ENCODE assay signal across 19 mouse cellular contexts in the genomic region with DNA sequence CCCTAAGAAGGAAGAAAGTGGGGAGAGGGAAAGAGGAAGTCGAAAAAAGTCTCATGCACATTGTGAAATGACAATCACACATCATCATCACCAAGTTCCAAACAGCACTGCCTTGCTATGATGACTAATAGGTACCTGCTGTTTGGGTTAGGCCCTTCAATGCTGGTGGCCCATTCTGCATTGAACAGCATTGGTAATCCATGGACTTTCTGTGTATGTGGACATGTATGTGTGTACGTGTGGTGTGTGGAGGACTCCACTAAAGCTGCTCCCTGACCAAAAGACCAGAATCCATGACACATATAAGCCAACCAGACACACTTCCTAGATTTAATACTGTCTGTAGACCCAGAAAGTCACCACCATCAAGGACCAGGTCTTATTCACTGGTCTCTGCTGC. TPM values are rescaled to one million over a fixed set of nuclear protein-coding genes. Genes with fewer than 3 reads are reported as not detected.
DNase-seq lines count a peak whose midpoint lies in the region; ATAC-seq and TF ChIP-seq lines count a peak whose summit lies in the region.
"Had no signal": no experiment of that assay in that cellular context is flagged by ENCODE, and none has a peak within 500 bp of the region (broad histone marks: within the 10 kb centered on the region; RNA-seq: fewer than 3 reads in every experiment).

No protein-coding gene starts in this region.

- 0 out of 2 replicates have a peak overlapping the region, but pooled peaks have one; percentile 92 for H3K4me2 ChIP-seq in forebrain, postnatal 0 days (ENCODE audit: low read depth)
- H3K4me2 ChIP-seq: embryonic facial prominence, embryonic 15.5 days; hindbrain, embryonic 12.5 days had no signal

- no peak overlapping the region for H3K4me3 ChIP-seq in forebrain, postnatal 0 days (ENCODE audit: low read depth, low read length)
- no peak overlapping the region for H3K4me3 ChIP-seq in forebrain, embryonic 10.5 days
- H3K4me3 ChIP-seq in brown adipose tissue, adult 24 weeks (ENCODE audit: insufficient read depth, low read depth, low read length) = no peak overlapping the region
- no peak overlapping the region for H3K4me3 ChIP-seq in limb, embryonic 10.5 days
- H3K4me3 ChIP-seq: embryonic facial prominence, embryonic 15.5 days; erythroblast, embryonic 14.5 days; hindbrain, embryonic 12.5 days had no signal

- H3K27ac ChIP-seq in forebrain, postnatal 0 days (ENCODE audit: low read depth, low read length) = no peak overlapping the region
- no peak overlapping the region for H3K27ac ChIP-seq in forebrain, embryonic 10.5 days
- H3K27ac ChIP-seq in brown adipose tissue, adult 24 weeks (replicated peaks; ENCODE audit: low read depth, low read length) = peak overlapping the region; percentile 62
- H3K27ac ChIP-seq in limb, embryonic 10.5 days = no peak overlapping the region
- H3K27ac ChIP-seq: embryonic facial prominence, embryonic 15.5 days; hindbrain, embryonic 12.5 days had no signal

- TF ChIP-seq CTCF in forebrain, postnatal 0 days (IDR thresholded peaks at IDR 0.05; ENCODE audit: low read depth) = no peak

- peaks cover 14% of the 10 kb centered on the region for H3K4me1 ChIP-seq in forebrain, postnatal 0 days (ENCODE audit: insufficient read depth)
- peaks cover 22% of the 10 kb centered on the region for H3K4me1 ChIP-seq in forebrain, embryonic 10.5 days
- peaks cover 8% of the 10 kb centered on the region; the same call in 1 of the 2 replicates for H3K4me1 ChIP-seq in brown adipose tissue, adult 24 weeks (ENCODE audit: control insufficient read depth, insufficient read depth, insufficient read length, low read length)
- peaks cover 15% of the 10 kb centered on the region for H3K4me1 ChIP-seq in limb, embryonic 10.5 days

- H3K36me3 ChIP-seq in forebrain, postnatal 0 days (ENCODE audit: insufficient read depth) = no peaks in the 10 kb centered on the region
- no peaks in the 10 kb centered on the region for H3K36me3 ChIP-seq in forebrain, embryonic 10.5 days (replicated peaks)
- H3K36me3 ChIP-seq in limb, embryonic 10.5 days = no peaks in the 10 kb centered on the region
- H3K36me3 ChIP-seq: embryonic facial prominence, embryonic 15.5 days; hindbrain, embryonic 12.5 days had no signal

- no peak overlapping the region for H3K9ac ChIP-seq in forebrain, postnatal 0 days
- H3K9ac ChIP-seq: embryonic facial prominence, embryonic 15.5 days; hindbrain, embryonic 12.5 days had no signal

- WGBS in forebrain, postnatal 0 days = 85% methylated on average over 2 of the region's 2 CpGs
- 92% methylated on average over 2 of the region's 2 CpGs for WGBS in forebrain, embryonic 10.5 days
- 90% methylated on average over 2 of the region's 2 CpGs for WGBS in limb, embryonic 10.5 days

- no peaks in the 10 kb centered on the region for H3K27me3 ChIP-seq in forebrain, postnatal 0 days (ENCODE audit: insufficient read depth, low read length)
- peaks cover 57% of the 10 kb centered on the region for H3K27me3 ChIP-seq in forebrain, embryonic 10.5 days (ENCODE audit: poor library complexity, severe bottlenecking)
- peaks cover 49% of the 10 kb centered on the region for H3K27me3 ChIP-seq in limb, embryonic 10.5 days (ENCODE audit: low read depth, poor library complexity, severe bottlenecking)

- no peaks in the 10 kb centered on the region for H3K9me3 ChIP-seq in forebrain, postnatal 0 days (ENCODE audit: low read length)
- no peaks in the 10 kb centered on the region for H3K9me3 ChIP-seq in forebrain, embryonic 10.5 days
- no peaks in the 10 kb centered on the region; the same call in 1 of the 2 replicates for H3K9me3 ChIP-seq in limb, embryonic 10.5 days (replicated peaks)
- H3K9me3 ChIP-seq: embryonic facial prominence, embryonic 15.5 days; hindbrain, embryonic 12.5 days had no signal

- no peak for DNase-seq in forebrain, postnatal 0 days
- no peak for DNase-seq in forebrain, embryonic 10.5 days (ENCODE audit: extremely low spot score, low spot score)
- DNase-seq in 416B (ENCODE audit: low read depth) = peak; percentile 26
- DNase-seq in limb, embryonic 10.5 days (ENCODE audit: low spot score) = no peak
- DNase-seq in right cerebral cortex, postnatal 36 days (ENCODE audit: low spot score in 2 of 2) = no peak
- DNase-seq: cerebellum, adult 11 months; cerebellum, adult 8-10 months; cerebellum, postnatal 14 days; embryo, embryonic 11 days; gastrocnemius, postnatal 14 days; heart, postnatal 10 days; heart, postnatal 4 days had no signal

- ATAC-seq in forebrain, postnatal 0 days = no peak
- peak; percentile 49 for ATAC-seq in megakaryocyte progenitor cell, adult 5-6 weeks (replicated peaks; ENCODE audit: poor library complexity)
- ATAC-seq: hindbrain, embryonic 16.5 days; inflammation-experienced regulatory T-cells, adult 6 months had no signal

RNA-seq across cellular contexts. Expression of a gene that starts 3.9 kb away (rescaled TPM):
- 120 and 128 TPM in 2 replicates for total RNA-seq in forebrain, postnatal 0 days (2014; rRNA removed)
- 71.9 and 77.4 TPM in 2 replicates for polyA plus RNA-seq in forebrain, postnatal 0 days (2015; fragmentation: Nextera tagmentation; extraction: Ambion mirVana)
- 4.1 and 4.7 TPM in 2 replicates for polyA plus RNA-seq in forebrain, embryonic 10.5 days (2016; fragmentation: Nextera tagmentation; extraction: Ambion mirVana)
- polyA plus RNA-seq in brown adipose tissue, adult 24 weeks (2012; ENCODE audit: insufficient read depth, insufficient read length, missing spikeins) = 19.4 and 34.7 TPM in 2 replicates
- 0.42 and 0.71 TPM in 2 replicates for total RNA-seq in megakaryocyte progenitor cell, adult 5-6 weeks (2015)
- total RNA-seq in megakaryocyte progenitor cell, adult 5-6 weeks (2017) = 1.1 and 1.3 TPM in 2 replicates
- 0.18 and 0.28 TPM in 2 replicates for polyA plus RNA-seq in limb, embryonic 10.5 days (2016; fragmentation: Nextera tagmentation; extraction: Ambion mirVana)
- polyA plus RNA-seq: erythroblast, embryonic 14.5 days had no signal
